Mouse (Mus musculus) neural tube, embryonic 13.5 days (tissue): ENCODE measurements around the gene Spag8. TPM values are rescaled to one million over a fixed set of nuclear protein-coding genes. Genes with fewer than 3 reads are reported as not detected.

ENCODE experiments used
- ATAC-seq: fragments of 200-750 bp; cut with Nextera tagmentation; 2 replicates; pipeline ENCODE4 v1.8.0; 2017; ENCODE audit warnings: low read depth, mild to moderate bottlenecking, moderate TSS enrichment, moderate library complexity
- H3K27ac ChIP-seq: fragments of 300-500 bp; sonication (generic); replicated peaks from 2 replicates; pipeline ENCODE4 v1.5.1; 2015; ENCODE audit warnings: moderate library complexity, mild to moderate bottlenecking, inconsistent platforms
- H3K27me3 ChIP-seq: fragments of 300-500 bp; sonication (generic); 2 replicates; pipeline ENCODE4 v1.6.1; 2015; ENCODE audit warnings: mild to moderate bottlenecking, inconsistent platforms
- H3K36me3 ChIP-seq: fragments of 300-500 bp; sonication (generic); 2 replicates; pipeline ENCODE4 v1.6.1; 2015; ENCODE audit warnings: mild to moderate bottlenecking, inconsistent platforms
- H3K4me1 ChIP-seq: fragments of 300-500 bp; sonication (generic); replicated peaks from 2 replicates; pipeline ENCODE4 v1.6.1; 2015; ENCODE audit warnings: inconsistent platforms
- H3K4me2 ChIP-seq: fragments of 300-500 bp; sonication (generic); 2 replicates; pipeline ENCODE4 v1.6.1; 2015; ENCODE audit warnings: inconsistent platforms, mild to moderate bottlenecking, moderate library complexity
- H3K4me3 ChIP-seq: fragments of 300-500 bp; sonication (generic); 2 replicates; pipeline ENCODE4 v1.5.1; 2015; ENCODE audit warnings: mild to moderate bottlenecking, inconsistent platforms
- H3K9ac ChIP-seq: fragments of 300-500 bp; sonication (generic); 2 replicates; pipeline ENCODE4 v1.6.1; 2015; ENCODE audit warnings: moderate library complexity, mild to moderate bottlenecking, inconsistent platforms
- H3K9me3 ChIP-seq: fragments of 300-500 bp; sonication (generic); 2 replicates; pipeline ENCODE4 v1.6.1; 2016; ENCODE audit warnings: inconsistent platforms
- WGBS: fragments of 180-500 bp; shearing (Covaris S2); methylation state at CpG from one replicate; pipeline ENCODE4 v1.1.7; 2015; 5-methylcytosine and 5-hydroxymethylcytosine counted together
- polyA plus RNA-seq: library from polyadenylated mRNA; unstranded; fragments of >200 nt; fragmentation: Nextera tagmentation; extraction: Ambion mirVana; gene quantifications from 2 replicates; pipeline ENCODE4 v1.2.1, GENCODE M21; 2015

The Spag8 gene
- polyA plus RNA-seq, 1 experiment from 2014 or later: 4.1 TPM

- Histone ChIP-seq H3K4me1 (peaks cover 38% of the 10 kb centered on the region), H3K27ac (no peak overlapping the region), H3K36me3 (peaks cover 62% of the 10 kb centered on the region), H3K27me3 (no peaks in the 10 kb centered on the region), H3K4me2 (no peak overlapping the region), H3K4me3 (no peak overlapping the region), H3K9ac (no peak overlapping the region), H3K9me3 (no peaks in the 10 kb centered on the region)
- no peak for ATAC-seq
- 78% methylated on average over 5 of the region's 5 CpGs for WGBS
Measured at GRCm38 (mm10) chr4:43674974-43675373, 21.6 kb upstream of the Spag8 start.

- no peak overlapping the region for H3K4me2 ChIP-seq
- ATAC-seq: no peak
Measured at GRCm38 (mm10) chr4:43673703-43674102, 20.3 kb upstream of the Spag8 start.

GRCm38 (mm10) chr4:43672070-43672469 lies 18.7 kb upstream of the Spag8 start:
- H3K27ac ChIP-seq: 0 out of 2 replicates have a peak overlapping the region, but pooled peaks have one; percentile 38

More at GRCm38 (mm10) chr4:43673703-43674102, 20.3 kb upstream of the Spag8 start:
- no peaks in the 10 kb centered on the region for H3K9me3 ChIP-seq
- peaks cover 49% of the 10 kb centered on the region for H3K36me3 ChIP-seq
- H3K9ac ChIP-seq: no peak overlapping the region
- H3K4me3 ChIP-seq: no peak overlapping the region
- no peaks in the 10 kb centered on the region for H3K27me3 ChIP-seq
- H3K4me1 ChIP-seq: peaks cover 45% of the 10 kb centered on the region
- H3K27ac ChIP-seq: no peak overlapping the region
- WGBS: 72% methylated on average over 8 of the region's 8 CpGs

GRCm38 (mm10) chr4:43669428-43669794 lies 16.0 kb upstream of the Spag8 start:
- ATAC-seq: peak; percentile 49
- Histone ChIP-seq H3K27ac (peak overlapping the region; percentile 67), H3K9ac (peak overlapping the region; percentile 96), H3K9me3 (no peaks in the 10 kb centered on the region), H3K27me3 (peaks cover 22% of the 10 kb centered on the region), H3K36me3 (peaks cover 6% of the 10 kb centered on the region), H3K4me2 (peak overlapping the region; percentile 95), H3K4me3 (peak overlapping the region; percentile 87), H3K4me1 (peaks cover 48% of the 10 kb centered on the region)
- 0% methylated on average over 18 of the region's 25 CpGs for WGBS

More at GRCm38 (mm10) chr4:43672070-43672469, 18.7 kb upstream of the Spag8 start:
- no peak for ATAC-seq
- Histone ChIP-seq H3K9me3 (no peaks in the 10 kb centered on the region), H3K36me3 (peaks cover 33% of the 10 kb centered on the region), H3K4me3 (peak overlapping the region; percentile 18), H3K4me2 (peak overlapping the region; percentile 95), H3K4me1 (peaks cover 48% of the 10 kb centered on the region), H3K27me3 (0 out of 2 replicates have a peak, but pooled peaks cover 6% of the 10 kb centered on the region), H3K9ac (0 out of 2 replicates have a peak overlapping the region, but pooled peaks have one; percentile 96)
- WGBS: 8% methylated on average over 2 of the region's 2 CpGs

GRCm38 (mm10) chr4:43668782-43669427 lies 15.5 kb upstream of the Spag8 start, which contains the start of the genes Tmem8b and Fam221b:
TSS of gene Tmem8b (plus strand) at chr4:43668971.
TSS of gene Fam221b (minus strand) at chr4:43669145.
- Histone ChIP-seq H3K9ac (peak within 1 kb of the TSS; percentile 96), H3K27me3 (peaks cover 24% of the 10 kb centered on the region), H3K4me2 (peak within 1 kb of the TSS; percentile 95), H3K4me3 (peak within 1 kb of the TSS; percentile 87), H3K9me3 (no peaks in the 10 kb centered on the region), H3K4me1 (peaks cover 48% of the 10 kb centered on the region), H3K36me3 (peaks cover under 1% of the 10 kb centered on the region; the same call in 1 of the 2 replicates), H3K27ac (peak within 1 kb of the TSS; percentile 67)
- 3% methylated on average over 34 of the region's 41 CpGs for WGBS
- peak; percentile 92 for ATAC-seq

- H3K27me3 ChIP-seq: peaks cover 48% of the 10 kb centered on the region
- no peak for ATAC-seq
- WGBS: 26% methylated on average over 4 of the region's 4 CpGs
- H3K9me3 ChIP-seq: no peaks in the 10 kb centered on the region
- H3K4me1 ChIP-seq: peaks cover 25% of the 10 kb centered on the region
- H3K4me3 ChIP-seq: no peak overlapping the region
- no peaks in the 10 kb centered on the region for H3K36me3 ChIP-seq
- H3K27ac ChIP-seq: no peak overlapping the region
- no peak overlapping the region for H3K4me2 ChIP-seq
- H3K9ac ChIP-seq: no peak overlapping the region
Measured at GRCm38 (mm10) chr4:43666412-43666811, 13.0 kb upstream of the Spag8 start.

- no peak overlapping the region for H3K9ac ChIP-seq
- no peaks in the 10 kb centered on the region for H3K9me3 ChIP-seq
- H3K27me3 ChIP-seq: peaks cover 26% of the 10 kb centered on the region
- no peaks in the 10 kb centered on the region for H3K36me3 ChIP-seq
- 53% methylated on average over 4 of the region's 4 CpGs for WGBS
- peak overlapping the region; percentile 61 for H3K4me3 ChIP-seq
- ATAC-seq: no peak
- peaks cover 26% of the 10 kb centered on the region for H3K4me1 ChIP-seq
- H3K27ac ChIP-seq: peak overlapping the region; percentile 77; the same call in 1 of the 2 replicates
- peak overlapping the region; percentile 81 for H3K4me2 ChIP-seq
Measured at GRCm38 (mm10) chr4:43657146-43657545, 3.8 kb upstream of the Spag8 start.

GRCm38 (mm10) chr4:43656339-43657109 lies 3.1 kb upstream of the Spag8 start, which contains the start of gene Hint2:
TSS of gene Hint2 (minus strand) at chr4:43656466.
- Histone ChIP-seq H3K27me3 (peaks cover 19% of the 10 kb centered on the region), H3K27ac (peak within 1 kb of the TSS; percentile 93), H3K4me2 (peak within 1 kb of the TSS; percentile 81), H3K9me3 (no peaks in the 10 kb centered on the region), H3K36me3 (0 out of 2 replicates have a peak, but pooled peaks cover 5% of the 10 kb centered on the region), H3K4me1 (peaks cover 26% of the 10 kb centered on the region), H3K9ac (peak within 1 kb of the TSS; percentile 80), H3K4me3 (peak within 1 kb of the TSS; percentile 61)
- ATAC-seq: peak; percentile 97
- 1% methylated on average over 34 of the region's 34 CpGs for WGBS

- peak overlapping the region; percentile 93 for H3K27ac ChIP-seq
- H3K36me3 ChIP-seq: peaks cover 12% of the 10 kb centered on the region
- 6% methylated on average over 34 of the region's 34 CpGs for WGBS
- ATAC-seq: peak; percentile 55
- peaks cover 26% of the 10 kb centered on the region for H3K4me1 ChIP-seq
- H3K27me3 ChIP-seq: peaks cover 12% of the 10 kb centered on the region
- H3K4me3 ChIP-seq: peak overlapping the region; percentile 61
- H3K9ac ChIP-seq: peak overlapping the region; percentile 80
- peak overlapping the region; percentile 81 for H3K4me2 ChIP-seq
- no peaks in the 10 kb centered on the region for H3K9me3 ChIP-seq
Measured at GRCm38 (mm10) chr4:43655656-43656338, 2.4 kb upstream of the Spag8 start.

- Histone ChIP-seq H3K9me3 (peaks cover 5% of the 10 kb centered on the region), H3K27me3 (no peaks in the 10 kb centered on the region), H3K36me3 (peaks cover 43% of the 10 kb centered on the region), H3K4me1 (peaks cover 26% of the 10 kb centered on the region), H3K9ac (peak overlapping the region; percentile 31; the same call in 1 of the 2 replicates), H3K4me3 (0 out of 2 replicates have a peak overlapping the region, but pooled peaks have one; percentile 28), H3K27ac (no peak overlapping the region; the same call in 1 of the 2 replicates), H3K4me2 (peak overlapping the region; percentile 49)
- no peak for ATAC-seq
- WGBS: 87% methylated on average over 4 of the region's 4 CpGs
Measured at GRCm38 (mm10) chr4:43652726-43653125, 668 bp downstream of the Spag8 start.

- no peak for ATAC-seq
- H3K4me2 ChIP-seq: no peak overlapping the region
- no peak overlapping the region for H3K4me3 ChIP-seq
- WGBS: 90% methylated on average over 3 of the region's 3 CpGs
- H3K36me3 ChIP-seq: peaks cover 68% of the 10 kb centered on the region
- no peak overlapping the region for H3K9ac ChIP-seq
- peaks cover 5% of the 10 kb centered on the region for H3K9me3 ChIP-seq
- H3K27me3 ChIP-seq: no peaks in the 10 kb centered on the region
- peaks cover 12% of the 10 kb centered on the region for H3K4me1 ChIP-seq
- H3K27ac ChIP-seq: no peak overlapping the region
Measured at GRCm38 (mm10) chr4:43649783-43650182, 3.6 kb downstream of the Spag8 start.
